Mouse (Mus musculus): ENCODE results near the gene Fam219a.

Fam219a gene

DNA sequence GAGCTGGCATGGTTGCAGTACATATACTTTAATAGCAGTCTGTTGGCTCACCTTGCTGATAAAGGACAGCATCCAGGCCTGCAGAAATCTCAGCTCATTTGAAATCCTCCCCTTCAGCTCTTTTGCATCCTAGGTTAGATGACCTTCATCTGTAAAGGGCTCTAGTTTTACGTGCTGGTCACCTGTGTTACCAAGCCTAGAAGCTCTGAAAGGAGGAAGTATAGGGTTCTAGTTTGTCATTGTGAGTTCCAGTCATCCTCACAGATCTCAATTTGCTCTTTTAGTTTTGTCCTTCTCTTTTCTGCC, 98.0 kb downstream of the Fam219a start:
- no peak for DNase-seq (ENCODE audit: low spot score in 2 of 2)

DNA sequence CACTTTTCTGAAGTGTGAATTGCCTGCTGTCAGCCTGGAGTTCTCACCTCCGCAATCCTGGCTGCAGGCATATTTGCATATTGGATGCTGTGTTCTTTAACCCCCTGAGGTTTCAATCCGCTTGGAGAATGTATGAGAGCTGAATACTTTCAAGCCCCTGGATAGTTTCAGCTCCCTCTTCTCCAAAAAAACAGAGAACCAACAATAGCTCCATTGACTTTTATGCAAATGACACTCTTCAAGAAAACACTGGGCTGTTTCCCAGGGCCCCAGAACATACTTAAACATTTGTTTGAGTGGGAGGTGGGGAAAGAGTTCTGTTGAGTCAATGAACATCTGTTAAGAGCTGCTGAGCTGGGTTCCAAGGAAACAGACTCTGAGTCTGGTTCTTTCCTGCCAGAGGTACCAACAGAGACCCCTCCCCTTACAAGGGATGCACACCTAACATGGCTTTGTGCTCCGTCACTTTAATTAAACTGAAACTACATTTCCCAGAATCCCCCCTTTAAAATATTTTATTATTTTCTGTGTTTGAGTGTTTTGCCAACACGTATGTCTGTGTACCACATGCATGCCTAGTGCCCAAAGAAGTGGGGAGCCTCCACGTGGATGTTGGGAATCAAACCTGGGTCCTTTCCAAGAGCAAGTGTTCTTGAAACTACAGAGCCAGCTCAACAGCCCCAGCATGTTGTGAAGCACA, 98.5 kb downstream of the Fam219a start:
- no peak for DNase-seq (ENCODE audit: low spot score in 2 of 2)

DNA sequence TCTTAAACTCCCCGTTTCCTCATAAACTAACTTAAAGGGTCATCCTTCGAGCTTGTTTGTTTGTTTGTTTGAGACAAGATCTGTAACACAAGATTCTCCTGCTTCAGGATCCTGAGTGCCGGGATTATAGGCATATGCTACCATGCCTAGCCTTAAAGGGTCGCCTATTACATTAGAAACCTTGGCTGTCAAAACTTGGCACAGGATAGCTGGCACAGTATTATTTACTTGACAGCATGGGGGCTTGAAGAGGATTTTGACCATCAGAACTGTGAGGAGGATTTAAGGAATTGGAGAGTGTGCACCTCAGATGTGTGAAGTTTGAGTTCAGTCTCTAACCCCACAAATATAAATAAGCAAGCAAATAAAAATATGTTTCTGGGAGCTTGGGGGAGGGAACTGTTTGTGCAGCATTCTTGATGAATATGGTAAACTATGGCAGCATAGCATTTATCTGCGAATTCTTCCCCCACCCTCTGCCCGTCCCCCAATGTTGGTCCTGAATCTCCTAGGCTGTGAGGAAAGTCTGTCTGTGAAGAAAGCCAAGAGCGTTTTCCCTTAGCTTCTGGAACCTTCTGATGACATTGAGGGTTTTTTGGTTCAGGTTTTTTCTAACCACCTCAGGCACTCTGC, 99.2 kb downstream of the Fam219a start:
- no peak for DNase-seq (ENCODE audit: low spot score in 2 of 2)

DNA sequence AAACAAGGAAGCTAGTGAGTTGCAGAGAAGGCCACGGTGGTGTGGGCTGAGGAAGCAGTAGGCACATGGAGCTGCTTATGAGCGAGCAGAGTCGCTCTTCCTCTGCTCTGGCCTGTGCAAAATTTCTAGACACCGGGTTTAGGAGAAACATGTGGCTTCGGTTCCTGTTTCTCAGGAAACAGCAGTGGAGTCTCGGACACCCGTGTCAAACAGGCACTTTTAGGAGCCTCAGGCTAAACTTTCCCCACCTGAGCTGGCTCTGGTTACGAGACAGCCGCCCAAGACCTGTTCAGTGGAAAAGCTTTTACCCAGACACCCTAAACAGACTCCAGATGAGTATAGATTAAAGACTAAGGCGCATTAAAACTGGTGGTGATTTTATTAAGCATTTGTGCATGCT, 100.1 kb downstream of the Fam219a start:
- no peak for DNase-seq (ENCODE audit: low spot score in 2 of 2)

DNA sequence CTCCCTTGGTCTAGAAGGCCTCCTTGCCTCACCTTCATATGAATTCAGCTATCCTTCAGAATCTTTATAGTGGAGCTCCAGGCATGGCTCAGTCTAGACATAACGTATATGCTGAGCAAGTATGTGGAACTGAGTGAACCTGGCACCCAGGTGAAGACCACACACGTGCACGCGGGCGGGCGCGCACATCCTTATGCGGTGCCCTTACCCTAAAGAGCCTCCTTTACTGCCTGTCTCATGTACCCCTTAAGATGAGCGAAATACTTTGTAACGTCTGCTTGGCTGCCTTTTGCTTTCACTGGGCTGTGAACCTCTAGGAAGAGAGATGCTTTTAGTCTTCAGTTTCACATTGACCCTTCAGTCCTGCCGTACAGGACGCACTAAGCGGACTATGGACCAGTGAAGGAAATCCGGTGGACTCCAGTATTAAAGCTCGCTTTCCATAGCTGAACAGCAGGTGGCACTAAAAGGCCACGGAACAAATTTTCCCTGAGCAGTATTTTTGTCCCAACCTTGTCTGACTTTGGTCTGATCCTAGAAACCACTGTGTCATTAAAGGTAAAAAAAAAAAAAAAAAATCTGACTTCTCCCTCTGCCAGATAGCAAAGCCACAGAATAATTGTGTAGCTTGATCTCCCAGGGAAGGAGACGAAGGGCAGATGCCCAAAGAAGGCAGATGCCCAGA, 100.8 kb downstream of the Fam219a start:
- DNase-seq (ENCODE audit: low spot score in 2 of 2), result peak; percentile 12
